Mouse (Mus musculus) left cerebral cortex, postnatal 25 days (tissue): ENCODE measurements around the gene Cop1. TPM values are rescaled to one million over a fixed set of nuclear protein-coding genes. Genes with fewer than 3 reads are reported as not detected.
"Not testable (repeated sequence)": the region's sequence is repeated elsewhere in the genome, so short reads cannot be mapped to it uniquely, and the experiment has no call there.

Source experiments
- DNase-seq, 2 experiments: peaks; one replicate each; pipeline ENCODE4 v3.0.0; 2022; ENCODE audit warnings: low spot score in 2 of 2, mixed read lengths in 1 of 2
- intact Hi-C: fragments of 180-260 bp; cut with DNase I; formaldehyde crosslinking; loops from one replicate; pipeline ENCODE4 v1.15.1; 2025
- total RNA-seq, 2 experiments: library from RNA; stranded (reverse); gene quantifications; 2 replicates each; pipeline ENCODE4 v1.2.3; 2021

Cop1 gene
- 100 to 1,000 TPM; 173 to 186 TPM for total RNA-seq

- intact Hi-C loops, result not testable (repeated sequence)
- DNase-seq, result peak; percentile 92 to 93
Observed at GRCm38 (mm10) chr1:159231781-159232571, at the start of gene Cop1. Gene Cop1 (plus strand): TSS chr1:159232320.

GRCm38 (mm10) chr1:159186741-159187140 is 45.4 kb upstream of the Cop1 start:
- no peak for DNase-seq
- intact Hi-C loops, result no loop called here

DNA sequence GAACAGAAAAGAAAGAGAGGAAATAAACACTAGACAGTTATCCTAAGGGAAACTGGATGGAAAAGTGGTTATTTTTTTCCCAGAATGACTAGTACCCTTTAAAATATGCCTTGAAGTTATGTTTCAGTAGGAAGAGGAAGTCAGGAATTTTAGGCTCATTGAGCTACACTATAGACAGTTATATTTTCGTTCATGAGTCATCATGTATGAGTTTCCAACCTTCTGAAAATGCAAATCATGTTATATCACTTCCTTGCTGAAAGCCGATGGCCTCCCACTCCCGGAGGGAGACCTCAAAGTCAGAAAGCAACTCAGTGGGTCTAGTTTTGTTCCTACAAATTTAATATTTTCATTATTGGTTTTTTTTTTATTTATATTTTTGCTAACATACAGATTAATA is 33.5 kb upstream of the Cop1 start:
- peak in 1 of 2 experiments; percentile 68 for DNase-seq
- intact Hi-C loops, result no loop called here

DNA sequence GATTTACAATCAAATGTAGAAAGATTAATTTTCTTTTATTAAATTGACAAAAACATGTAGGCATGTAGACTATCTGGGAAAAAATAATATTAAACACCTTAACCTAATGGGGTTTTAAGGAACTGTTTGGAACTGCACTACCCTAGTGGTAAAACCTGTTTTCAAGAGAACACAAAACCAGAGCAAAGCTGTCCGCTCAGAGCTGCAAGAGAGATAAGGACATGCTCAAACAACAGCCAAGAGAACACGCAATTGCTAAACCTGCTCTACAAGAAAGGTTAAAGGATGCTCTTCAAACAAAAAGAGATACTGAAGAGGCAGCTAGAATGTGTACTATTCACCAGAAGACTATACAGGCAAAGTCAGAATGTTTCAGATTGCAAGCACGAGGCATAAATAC is 32.5 kb upstream of the Cop1 start:
- intact Hi-C loops, result no loop called here
- no peak for DNase-seq

GRCm38 (mm10) chr1:159201220-159201619 is 30.9 kb upstream of the Cop1 start:
- intact Hi-C loops, result no loop called here
- no peak for DNase-seq

DNA sequence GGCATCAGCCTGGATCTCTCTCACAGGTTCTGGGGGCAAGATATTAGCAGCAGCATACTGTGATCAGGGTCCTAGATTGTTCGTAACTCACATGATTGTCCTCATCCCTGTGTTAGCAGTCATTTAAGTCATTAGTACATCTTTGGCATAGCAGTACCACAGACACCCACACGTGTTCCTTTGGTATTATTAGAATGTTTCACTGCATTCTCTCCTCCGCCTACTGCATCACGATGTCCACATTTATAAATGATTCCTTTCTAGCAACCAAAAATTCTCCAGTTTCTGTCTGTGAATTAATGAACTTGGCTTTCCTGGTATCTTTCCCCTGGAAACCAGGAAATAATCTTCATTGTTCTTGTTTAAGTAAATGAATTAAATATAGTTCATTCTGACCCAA is 20.4 kb upstream of the Cop1 start:
- DNase-seq, result peak; percentile 64 to 86
- intact Hi-C loops, result no loop called here

- peak in 1 of 2 experiments; percentile 58 for DNase-seq
- intact Hi-C loops, result no loop called here
Observed at GRCm38 (mm10) chr1:159217437-159217836, 14.7 kb upstream of the Cop1 start.

DNA sequence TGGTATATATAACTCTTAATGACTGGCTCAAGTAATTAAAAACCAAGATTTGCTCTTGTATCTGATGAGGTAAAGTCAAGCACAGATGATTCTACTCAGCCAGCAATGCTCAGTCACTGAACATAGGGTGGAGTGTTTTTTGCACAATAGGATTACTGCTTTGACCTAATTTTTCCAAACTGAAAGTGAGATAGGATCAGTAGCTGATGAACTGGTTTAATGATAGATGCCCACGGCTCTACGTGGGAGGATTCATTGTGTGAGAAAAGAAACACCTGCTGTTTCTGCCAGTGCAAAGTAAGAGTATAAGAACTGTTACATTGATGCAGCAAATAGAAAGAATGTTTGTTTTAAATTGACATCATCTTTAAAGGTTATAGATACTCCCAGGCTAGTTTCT is 10.1 kb upstream of the Cop1 start:
- intact Hi-C loops, result no loop called here
- no peak for DNase-seq

DNA sequence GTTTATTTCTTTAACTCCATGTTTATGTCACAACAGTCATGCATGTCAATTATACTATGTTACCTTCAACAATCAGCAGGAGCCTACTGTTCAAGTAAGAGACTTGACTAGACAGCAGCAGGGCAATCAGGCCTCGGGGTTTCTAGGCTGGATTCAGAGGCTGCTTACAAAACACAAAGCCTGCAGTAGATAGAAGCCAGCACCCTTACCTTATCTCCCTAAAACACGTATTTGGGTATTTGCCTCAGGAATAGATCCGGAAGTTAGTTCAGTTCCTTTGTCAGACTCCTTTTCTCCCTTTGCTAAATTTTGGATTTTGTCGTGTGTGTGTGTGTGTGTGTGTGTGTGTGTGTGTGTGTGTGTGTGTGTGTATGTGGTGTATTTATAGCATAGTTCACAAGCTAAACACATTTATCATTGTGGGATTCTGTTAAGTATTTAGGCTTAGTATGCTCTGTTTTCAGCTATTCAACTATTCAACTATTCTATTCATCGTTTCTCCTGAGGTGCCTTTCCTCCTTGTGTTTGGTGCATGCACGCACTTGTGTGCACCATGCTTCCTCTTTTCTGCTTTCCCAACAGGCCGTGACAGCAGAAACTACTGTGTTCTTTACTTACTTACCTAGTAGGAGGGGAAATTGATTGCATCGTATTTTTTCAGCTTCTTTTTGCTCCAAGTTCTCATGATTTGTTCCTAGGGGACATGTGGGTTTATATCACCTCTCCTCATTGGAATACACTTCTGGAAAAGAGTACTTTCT is 6.9 kb upstream of the Cop1 start:
- intact Hi-C loops, result no loop called here
- DNase-seq, result no peak

DNA sequence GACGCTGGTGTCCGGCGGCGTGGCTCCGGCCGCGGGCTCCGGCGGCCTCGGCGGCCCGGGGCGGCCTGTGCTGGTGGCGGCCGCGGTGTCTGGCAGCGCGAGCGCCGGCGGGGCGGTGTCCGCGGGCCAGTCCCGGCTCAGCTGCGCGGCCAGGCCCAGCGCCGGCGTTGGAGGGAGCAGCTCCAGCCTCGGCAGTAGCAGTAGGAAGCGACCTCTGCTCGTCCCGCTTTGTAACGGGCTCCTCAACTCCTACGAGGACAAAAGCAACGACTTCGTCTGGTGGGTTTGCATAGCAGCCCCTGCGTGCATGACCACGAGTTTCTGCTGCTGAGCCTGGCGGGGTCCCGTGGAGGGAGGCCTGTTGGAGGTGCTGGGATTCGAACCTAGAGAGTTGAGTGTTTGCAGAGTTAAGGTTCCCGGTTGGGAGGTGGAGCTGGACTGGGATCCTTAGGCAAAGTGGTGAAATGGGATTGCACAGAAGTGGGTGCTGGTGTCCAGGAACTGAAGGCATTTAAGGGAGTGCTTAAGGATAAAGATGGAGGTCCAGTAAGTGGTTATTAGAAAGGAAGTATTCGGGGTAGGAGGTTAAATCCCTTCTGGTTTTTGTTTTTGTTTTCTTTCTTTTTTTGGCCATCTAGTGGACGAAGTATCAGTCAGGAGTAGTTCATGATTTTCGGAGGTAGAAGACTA is 597 bp downstream of the Cop1 start:
- intact Hi-C loops, DNase-seq: not testable (repeated sequence)

DNA sequence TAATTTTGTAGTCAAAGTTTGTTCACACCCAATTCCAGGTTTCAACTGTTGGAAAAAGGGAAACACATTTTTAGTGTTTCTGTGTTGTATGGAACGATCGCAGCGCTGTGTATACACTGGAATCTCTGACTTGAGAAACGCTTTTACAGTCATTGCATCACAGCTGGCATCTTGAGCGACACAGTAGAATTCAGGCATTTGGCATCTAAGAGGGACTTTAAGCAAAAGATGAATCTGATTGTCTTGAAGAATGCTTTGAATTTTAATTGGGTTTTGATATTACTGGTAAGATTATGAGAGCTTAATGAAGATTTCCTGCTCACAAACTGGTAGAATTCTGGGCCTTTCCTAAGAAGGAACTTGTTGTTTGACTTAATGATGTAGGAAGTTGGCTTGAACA is 1.3 kb downstream of the Cop1 start:
- intact Hi-C loops, result no loop called here
- DNase-seq, result no peak

DNA sequence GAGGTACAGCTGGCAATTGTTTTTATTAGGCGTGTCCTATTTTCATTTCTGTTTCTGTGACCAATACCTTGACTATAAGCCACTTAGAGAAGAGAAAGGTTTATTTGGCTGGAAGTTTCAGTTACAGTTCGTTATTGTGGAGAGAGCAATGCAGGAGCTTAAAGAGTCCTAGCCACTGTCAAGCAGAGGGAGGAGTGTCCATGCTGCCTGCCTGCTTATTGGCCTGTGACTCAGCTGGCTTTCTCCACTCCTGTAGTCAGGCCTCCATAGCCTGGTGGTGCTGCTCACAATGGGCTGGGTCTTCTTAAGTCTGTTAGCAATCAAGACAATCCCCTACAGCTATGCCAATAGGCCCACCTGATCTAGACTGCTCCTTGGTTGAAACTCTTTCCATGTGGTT is 2.4 kb downstream of the Cop1 start:
- intact Hi-C loops, result no loop called here
- DNase-seq, result no peak

DNA sequence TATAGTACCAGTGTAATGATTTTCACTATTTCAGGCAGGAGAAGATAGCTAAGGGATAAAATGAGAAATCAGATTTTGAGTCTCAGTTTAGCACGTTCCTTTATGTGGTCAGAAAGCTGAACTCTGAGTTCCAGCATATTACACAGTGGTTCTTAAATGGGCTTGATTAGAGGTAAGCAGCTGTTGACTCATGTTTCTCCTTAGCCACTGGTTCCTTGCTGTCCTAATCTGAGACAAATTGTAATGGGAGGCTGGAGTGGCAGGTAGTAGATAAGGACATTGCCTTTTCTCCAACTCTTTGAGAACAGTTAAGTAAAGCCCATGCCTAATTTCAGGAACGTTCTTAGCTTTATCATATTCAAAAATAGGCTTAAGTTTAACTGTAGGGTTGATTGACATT is 3.6 kb downstream of the Cop1 start:
- DNase-seq, result no peak
- intact Hi-C loops, result no loop called here

DNA sequence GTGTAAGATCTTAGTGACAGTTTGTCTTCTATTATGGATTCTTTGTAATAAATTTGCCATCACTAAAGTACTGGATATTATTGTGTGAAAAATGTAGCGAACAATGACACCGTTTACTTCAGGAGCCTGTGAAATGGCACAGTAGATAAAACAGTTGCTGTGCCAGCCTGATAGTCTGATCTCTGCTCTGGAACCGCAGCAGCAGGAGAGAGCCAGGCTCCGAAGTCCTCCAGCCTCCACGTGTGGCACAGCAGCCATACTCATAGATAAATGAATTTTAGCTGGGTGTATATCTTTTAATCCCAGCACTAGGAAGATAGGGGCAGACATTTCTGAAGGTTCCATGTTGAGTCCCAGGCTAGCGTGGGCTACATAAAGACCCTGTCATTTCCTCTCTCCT is 6.0 kb downstream of the Cop1 start:
- intact Hi-C loops, result no loop called here
- no peak for DNase-seq

DNA sequence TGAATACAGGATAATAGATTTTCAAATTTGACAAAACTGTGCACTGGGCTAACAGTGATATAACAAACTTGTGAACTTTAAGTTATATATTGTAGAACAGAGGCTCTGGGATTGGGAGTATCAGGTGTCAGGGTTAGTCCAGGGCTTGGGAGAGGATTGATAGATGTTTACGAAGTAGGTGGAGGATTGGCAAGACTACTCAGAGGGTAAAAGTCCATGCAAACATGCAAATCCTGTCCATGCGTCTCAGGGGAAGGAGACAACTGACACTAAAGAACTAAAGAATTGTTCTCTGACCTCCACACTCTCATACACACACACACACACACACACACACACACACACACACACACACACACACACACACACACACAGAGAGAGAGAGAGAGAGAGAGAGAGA is 18.2 kb downstream of the Cop1 start:
- intact Hi-C loops, result no loop called here
- DNase-seq, result no peak

GRCm38 (mm10) chr1:159253078-159253477 is 21.0 kb downstream of the Cop1 start:
- no peak for DNase-seq

GRCm38 (mm10) chr1:159254906-159255685 is 23.0 kb downstream of the Cop1 start:
- no peak for DNase-seq
- intact Hi-C loops, result no loop called here

More at GRCm38 (mm10) chr1:159253078-159253477, 21.0 kb downstream of the Cop1 start:
- intact Hi-C loops, result no loop called here

- intact Hi-C loops, result no loop called here
- no peak for DNase-seq
Observed at GRCm38 (mm10) chr1:159256543-159256942, 24.4 kb downstream of the Cop1 start.

GRCm38 (mm10) chr1:159263820-159264219 is 31.7 kb downstream of the Cop1 start:
- intact Hi-C loops, result no loop called here
- DNase-seq, result no peak

DNA sequence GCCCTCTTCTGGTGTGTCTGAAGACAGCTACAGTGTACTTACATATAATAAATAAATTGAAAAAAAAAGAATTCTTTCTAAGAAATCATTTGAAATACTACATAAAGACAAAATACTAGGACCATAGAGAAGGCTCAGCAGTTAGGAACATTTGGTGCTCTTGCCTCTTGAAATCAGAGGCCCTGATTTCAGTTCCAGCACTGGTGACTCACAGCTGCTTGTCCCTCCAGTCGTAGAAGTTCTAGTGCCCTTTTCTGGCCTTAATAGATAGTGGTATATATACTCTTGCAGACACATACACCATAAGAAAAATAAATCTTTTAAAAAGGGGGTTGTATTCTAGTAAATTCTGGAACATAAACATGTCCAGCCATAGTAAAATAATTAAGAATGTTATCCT is 48.0 kb downstream of the Cop1 start:
- intact Hi-C loops, result no loop called here
- DNase-seq, result no peak
